Mouse (Mus musculus): ENCODE measurements around the gene Rpa2.
"Not testable (repeated sequence)": the region's sequence is repeated elsewhere in the genome, so short reads cannot be mapped to it uniquely, and the experiment has no call there.

The Rpa2 gene

DNA sequence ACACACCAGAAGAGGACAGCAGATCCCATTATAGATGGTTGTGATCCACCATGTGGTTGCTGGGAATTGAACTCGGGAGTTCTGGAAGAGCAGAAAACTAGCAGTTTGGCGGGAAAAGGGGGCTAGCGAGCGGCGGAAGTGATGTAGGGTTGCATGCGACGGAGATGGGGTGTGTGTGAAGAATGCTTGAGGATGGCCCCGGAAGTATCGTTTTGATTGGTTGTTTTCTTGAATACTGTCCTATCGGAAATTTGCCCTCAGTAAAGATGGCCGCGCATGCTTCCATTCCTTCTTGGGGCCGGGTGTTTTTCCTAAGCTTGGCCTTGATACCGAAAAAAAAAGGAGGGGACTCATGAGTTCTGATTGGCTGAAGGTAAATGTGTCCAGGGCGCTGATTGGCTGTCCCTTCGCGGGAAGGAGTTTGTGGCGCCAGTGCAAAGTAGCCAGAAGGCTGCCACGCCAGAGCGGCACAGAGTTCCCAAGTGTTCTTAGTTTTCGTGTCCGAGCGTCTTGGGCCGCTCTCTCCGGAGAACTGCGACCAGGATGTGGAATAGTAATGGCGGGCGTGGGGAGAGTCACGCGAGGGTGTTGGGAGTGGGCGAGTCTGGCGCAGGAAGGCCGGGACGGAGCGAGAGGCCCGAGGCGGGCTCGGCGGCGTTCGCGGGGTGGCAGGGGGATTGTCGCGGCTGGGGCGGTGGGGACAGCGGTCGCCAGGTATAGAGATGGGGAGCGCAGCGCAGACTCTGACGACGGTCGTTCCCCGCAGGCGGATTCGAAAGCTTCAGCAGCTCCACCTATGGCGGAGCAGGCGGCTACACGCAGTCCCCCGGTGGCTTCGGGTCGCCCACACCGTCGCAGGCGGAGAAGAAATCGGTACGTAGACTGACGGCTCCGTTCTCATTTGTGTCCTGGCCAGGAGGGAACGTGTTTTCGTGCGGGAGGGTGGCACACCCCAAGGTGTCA, at the start of gene Rpa2:
Gene Rpa2, plus strand, starts transcription at position 419 of the 963 bp plus-strand sequence.
- peak; percentile 98 to 99 for DNase-seq (ENCODE audit: low spot score in 2 of 2)

DNA sequence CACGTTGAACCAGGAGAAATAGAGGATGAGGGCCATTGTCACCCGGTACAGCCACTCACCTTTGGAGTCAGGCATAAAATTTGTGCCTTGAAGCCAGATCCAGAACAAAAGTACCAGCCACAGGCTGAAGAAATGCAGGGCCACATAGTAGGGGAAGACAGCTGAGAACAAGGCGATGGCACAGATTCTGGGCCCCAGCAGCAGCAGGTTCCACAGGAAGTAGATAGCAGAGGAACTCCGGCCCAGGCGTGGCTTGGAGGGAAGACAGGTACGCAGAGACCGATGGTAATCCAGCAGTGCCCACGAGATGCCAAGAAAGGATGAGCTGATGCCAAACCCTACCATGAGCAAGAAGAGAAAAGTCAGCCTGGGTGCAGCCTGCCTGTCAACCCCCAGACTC, 39.9 kb upstream of the Rpa2 start:
- DNase-seq (ENCODE audit: low spot score in 2 of 2), result no peak

DNA sequence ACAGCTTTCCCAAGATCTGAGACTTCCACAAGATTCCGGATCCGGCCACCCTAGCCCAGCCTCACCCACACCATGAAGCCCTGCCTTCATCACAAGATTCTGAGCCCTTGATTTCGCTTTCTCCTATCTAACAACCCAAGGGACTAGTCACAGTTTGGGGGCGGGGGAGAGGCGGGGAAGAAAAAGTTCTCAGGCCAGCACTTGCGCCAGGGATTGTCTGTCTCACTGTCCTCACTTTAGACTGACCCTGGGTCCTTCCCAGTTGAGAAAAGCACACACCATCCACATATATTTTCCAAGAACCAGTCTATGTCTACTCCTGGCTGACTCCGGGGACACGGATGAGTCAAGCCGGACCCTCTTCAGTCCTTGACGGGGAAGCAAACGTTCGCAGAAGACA, 36.5 kb upstream of the Rpa2 start:
- no peak for DNase-seq (ENCODE audit: low spot score in 2 of 2)

DNA sequence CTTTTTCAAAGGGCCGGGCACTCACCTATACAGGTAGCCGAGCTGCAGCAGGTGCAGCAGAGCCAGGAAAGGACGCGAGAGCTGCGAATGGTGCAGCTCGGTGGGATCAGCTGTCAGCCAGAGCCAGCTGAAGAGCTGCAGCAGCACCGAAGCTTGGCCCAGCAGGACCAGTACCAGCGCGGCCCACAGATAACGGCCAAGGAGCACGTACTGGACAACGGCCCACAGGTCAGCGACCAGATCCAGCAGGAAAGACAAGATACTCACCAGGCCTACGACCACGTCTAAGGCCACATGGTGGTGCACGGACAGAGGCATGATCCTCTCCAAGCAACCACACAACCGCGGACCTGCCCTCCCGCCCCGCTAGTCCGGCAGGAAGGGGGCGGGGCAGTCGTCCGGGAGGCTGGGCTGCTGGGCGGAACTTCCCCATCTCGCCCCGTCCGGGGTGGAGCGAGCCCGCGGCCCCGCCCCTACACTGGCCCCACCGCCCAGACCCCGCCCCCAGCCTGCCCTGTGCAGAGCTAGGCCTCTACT, 35.9 kb upstream of the Rpa2 start, which contains the start of gene Xkr8:
Gene Xkr8, minus strand, starts transcription at position 399 of the 537 bp plus-strand sequence.
- peak; percentile 32 to 37 for DNase-seq (ENCODE audit: low spot score in 2 of 2)

DNA sequence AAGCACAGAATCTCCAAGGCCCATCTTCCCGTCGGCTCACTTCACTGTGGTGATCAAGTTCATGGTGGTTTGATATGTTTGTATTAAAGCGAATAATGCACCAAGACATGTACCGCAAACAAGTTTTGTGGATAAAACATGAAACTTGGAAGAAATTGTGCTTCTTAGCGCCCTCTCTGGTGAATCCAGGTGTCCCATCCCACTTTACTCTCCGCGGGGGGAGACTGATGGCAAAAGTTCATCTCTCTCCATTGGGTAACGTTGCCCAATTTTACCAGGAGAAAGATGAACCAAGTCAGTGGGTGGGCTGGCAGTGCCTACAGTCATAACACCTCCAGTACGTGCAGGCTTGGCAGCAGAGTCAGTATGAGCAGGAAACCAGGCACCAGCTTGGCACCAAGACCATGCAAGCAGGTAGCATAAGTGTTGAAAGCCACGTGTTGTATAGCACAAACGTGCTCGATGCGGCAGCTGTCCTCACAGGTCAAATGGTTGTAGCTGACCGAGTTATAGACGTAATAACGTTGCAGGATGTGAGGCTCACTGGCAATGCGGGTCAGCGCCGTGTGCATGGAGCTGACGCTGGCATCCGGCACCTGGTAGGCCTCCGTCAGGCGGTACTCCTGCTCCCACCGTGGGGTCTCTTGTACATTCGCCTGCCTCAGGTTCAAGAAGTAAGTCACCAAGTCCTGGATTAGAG, 34.9 kb upstream of the Rpa2 start:
- no peak for DNase-seq (ENCODE audit: low spot score in 2 of 2)

DNA sequence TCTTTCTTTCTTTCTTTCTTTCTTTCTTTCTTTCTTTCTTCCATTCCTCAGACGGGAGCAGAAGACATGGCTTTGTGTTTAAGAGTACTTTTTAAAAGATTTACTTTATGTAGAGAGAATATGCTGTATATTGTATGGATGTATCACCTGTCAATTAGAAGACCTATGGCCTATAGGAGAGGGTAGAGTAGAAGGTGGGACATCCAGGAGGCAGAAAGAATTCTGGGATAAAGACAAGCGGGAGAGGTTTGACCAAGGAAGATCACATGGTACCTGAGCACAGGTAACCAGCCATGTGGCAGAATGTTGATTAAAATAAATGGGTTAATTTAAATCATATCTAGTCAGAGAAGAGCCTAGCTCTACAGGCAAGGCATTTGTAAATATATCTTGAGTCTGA, 33.4 kb upstream of the Rpa2 start:
- no peak for DNase-seq (ENCODE audit: low spot score in 2 of 2)

DNA sequence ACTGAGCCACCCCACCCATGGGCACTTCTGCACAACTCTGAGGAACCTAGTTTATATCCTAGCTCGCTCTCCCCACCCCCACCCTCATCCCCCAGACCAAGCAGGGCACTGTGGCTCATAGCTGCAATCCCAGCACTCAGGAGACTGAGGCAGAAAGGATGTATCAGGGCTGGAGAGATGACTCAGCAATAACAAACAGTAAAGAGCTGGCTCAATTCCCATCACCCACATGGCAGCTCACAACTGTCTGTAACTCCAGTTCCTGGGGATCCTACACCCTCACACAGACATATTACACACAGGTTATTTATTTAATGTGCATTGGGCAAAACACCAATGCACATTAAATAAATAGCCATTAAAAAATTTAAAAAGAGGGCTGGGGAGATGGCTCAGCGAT, 32.7 kb upstream of the Rpa2 start:
- no peak for DNase-seq (ENCODE audit: low spot score in 2 of 2)

DNA sequence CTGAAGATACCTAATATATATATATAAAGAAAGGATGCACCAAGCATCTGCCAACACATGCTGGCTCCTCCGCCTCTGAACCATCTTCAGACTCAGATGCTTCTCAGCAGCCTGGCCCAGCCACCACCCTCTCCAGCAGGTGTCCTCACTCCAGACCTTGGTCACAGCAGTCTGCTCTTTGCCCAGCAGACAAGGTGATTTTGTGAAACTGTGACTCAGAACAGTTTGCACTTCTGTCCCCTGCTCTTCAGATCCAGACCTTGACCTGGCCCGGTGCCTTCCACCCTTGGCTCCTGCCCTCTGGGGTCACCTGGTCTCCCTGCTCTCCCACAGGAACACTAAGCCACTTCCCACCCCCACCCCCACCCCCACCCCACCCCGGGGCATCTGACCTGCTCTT, 32.2 kb upstream of the Rpa2 start:
- DNase-seq (ENCODE audit: low spot score in 2 of 2), result no peak

DNA sequence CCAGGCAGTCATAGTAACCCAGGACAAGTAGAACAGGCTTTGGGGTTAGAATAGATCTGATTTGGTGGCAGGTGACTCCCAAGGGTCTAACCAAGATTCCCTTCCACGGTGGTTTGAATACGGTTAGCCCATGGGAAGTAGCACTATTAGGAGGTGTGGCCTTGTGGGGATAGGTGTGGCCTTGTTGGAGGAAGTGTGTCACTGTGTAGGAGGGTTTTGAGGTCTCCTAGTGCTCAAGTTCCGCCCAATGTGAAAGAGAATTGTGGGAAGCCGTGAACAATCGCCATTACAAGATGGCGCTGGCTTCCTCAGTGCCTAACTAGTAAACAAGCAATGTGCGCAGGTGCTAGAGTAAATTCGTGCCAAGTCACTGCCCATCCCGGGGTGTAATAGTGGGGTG, 31.0 kb upstream of the Rpa2 start:
- not testable (repeated sequence) for DNase-seq (ENCODE audit: low spot score in 2 of 2)

DNA sequence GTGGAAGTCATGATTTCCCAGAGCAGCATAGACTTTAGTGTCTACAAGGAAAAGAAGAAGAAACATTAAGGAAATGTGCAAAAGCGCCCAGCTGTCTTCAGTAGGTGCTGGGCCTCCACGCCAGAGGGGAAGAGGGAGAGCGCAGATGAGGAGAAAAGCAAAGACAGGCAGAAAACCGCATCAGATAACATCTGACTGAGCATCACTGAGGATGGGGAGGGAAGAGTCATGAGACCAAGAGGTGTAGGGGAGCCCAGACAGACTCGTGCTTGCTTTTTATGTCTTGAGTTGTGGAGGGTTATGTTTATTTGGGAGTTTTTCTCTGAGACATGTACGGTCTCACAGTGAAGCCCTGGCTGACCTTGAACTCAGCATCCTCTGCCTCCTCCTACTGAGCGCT, 26.6 kb upstream of the Rpa2 start:
- no peak for DNase-seq (ENCODE audit: low spot score in 2 of 2)

DNA sequence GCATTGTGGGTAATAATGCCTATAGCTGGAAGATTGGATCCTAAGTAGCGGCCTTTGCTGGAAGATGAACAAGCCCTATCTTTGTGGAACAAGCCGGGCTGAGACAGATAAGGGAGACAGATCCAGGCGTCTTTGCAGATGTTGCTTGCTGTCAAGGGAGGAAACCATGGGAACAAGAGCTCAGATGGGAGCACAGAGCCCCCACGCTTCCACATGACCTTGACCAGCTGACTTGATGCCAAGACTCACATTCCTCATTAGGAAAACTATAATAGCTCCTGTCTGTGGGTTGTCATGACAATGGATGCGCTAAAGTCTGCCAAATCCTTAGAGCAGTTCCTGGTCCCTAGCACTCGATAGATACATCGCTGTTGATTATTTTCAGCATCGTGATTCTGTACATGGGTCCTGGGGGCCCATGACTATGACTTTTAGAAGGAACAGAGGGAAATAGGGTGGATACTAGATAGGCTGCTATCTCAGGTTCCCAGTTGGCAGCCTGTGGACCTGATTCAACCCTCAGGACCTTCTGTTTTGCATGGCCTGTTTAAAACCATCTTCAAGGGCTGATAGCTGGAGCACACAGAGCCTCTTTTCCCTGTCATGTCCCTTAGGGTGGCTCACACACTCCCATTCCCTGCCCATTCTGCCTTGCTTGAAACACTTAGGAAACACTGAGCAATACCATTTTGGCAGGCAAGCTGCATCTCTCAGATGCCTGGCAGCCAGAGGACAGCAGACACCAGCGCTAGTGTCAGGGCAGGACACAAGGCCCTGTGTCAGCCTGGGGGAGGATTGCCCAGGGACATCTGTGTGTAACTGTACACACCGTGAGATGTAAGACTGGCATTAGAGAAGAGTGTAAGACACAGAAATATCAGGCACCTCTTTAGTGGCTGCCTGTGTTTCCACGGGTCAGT, 23.9 kb upstream of the Rpa2 start:
- DNase-seq (ENCODE audit: low spot score in 2 of 2), result peak; percentile 39 to 54

DNA sequence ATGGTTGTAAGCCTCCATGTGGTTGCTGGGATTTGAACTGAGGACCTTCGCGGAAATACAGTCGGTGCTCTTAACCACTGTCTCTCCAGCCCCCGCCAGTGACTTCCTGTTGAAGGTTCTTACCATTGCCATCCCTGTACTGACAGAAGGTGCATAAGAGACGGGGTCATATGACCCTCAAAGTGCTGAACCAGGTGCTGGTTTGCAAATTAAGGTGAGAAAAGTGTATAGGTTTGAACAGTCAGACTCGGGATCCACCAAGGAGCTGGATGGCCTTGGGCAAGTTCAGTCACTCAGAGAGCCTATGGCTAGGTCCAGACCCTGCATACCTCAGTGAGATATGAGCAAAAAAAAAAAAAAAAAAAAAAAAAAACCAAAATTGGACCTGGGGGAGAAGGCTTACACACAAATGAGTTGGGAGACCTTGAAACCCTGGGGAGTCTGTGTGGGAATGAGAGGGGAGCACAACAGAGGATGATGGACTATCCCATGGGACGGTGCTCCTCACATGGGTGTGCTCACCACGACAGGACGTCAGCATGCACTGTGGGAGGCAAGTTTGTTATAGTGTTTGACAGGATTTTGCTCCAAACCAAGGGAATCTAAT, 21.1 kb upstream of the Rpa2 start:
- no peak for DNase-seq (ENCODE audit: low spot score in 2 of 2)

DNA sequence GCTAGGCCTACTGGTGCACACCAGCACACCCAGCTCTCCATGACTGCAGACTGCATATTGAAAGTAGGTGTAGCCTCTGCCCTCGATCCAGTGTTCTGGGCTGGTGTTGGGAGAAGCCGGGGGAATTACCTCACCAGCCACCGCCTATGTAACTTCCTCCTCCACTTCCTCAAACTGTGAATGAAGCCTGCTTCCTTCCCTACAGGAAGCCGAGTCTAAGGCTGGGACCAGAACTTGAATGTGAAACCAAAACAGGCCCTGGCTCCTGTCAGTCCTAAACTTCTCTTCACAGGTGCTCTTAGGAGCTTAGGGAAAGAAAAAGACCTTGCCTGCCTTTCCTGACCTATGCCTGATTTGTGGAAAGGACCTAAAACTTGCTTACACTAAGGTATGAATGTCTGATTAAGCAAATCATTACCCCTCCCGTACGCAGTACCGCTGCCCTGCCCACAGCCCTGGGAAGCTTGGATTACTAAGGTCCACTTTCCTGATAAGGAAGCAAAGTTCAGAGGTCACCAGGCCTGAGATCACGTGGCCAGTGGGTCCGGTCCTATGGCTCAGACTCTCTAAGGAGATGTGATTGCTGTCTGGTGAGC, 20.4 kb upstream of the Rpa2 start:
- DNase-seq (ENCODE audit: low spot score in 2 of 2), result no peak

DNA sequence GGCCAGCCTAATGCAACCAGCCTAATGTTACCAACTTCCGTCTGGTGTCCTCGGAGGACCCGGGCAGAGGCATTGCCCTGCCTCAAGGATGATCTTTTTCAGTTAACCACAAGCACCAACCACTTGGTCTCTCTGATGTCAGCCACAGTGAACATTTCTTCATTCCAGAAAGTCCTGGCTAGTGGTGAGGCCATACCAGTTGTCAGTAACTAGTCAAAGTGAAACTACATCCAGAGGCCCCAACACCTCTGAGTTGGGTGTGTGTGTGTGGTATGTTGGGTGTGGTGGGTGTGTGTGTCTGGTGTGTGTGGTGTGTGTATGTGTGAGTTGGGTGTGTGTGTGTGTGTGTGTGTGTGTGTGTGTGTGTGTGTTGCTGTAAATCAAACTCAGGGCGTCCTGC, 19.4 kb upstream of the Rpa2 start:
- no peak for DNase-seq (ENCODE audit: low spot score in 2 of 2)

DNA sequence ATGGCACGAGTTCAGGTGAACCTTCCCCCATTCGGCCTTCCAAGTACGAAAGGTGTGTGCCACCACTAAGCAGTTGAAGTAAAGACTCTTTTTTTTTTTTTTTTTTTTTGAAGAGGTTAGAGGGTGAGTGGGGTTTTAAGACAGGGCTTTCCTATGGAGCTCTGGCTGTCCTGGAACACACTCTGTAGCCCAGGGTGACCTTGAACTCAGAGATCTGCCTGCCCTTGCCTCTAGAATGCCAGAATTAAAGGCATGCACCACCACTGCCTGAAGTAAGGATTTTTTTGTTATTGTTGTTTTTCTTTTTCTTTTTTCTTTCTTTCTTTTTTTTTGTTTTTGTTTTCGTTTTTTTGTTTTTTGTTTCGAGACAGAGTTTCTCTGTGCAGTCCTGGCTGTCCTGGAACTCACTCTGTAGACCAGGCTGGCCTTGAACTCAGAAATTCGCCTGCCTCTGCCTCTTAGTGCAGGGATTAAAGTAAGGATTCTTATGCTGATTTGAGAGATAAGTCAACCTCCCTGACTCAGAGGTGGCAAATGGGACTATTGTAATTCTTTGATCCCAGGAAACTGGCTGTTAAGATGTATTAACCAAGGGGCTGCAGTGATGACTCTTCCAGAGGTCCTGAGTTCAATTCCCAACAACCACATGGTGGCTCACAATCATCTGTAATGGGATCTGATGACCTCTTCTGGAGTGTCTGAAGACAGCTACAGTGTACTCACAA, 18.7 kb upstream of the Rpa2 start:
- no peak for DNase-seq (ENCODE audit: low spot score in 2 of 2)

DNA sequence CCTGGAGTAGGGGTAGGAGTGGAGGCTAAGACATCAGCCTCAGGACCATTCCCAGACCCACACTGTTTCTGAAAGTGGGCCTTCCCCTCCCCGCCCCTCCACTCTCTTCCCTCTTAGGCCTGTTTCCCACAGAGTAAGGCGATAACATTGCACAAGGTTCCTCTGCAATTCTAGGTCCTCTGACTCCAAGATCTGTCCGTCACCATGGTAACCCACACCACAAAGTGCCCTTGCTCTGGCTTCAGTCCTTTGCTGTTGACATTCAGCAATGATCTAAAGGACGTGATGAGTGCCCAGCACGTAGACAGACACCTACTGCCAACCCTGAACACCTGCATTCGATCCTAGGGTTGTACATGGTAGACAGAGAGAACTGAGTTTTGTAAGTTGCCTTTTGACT, 15.1 kb upstream of the Rpa2 start:
- DNase-seq (ENCODE audit: low spot score in 2 of 2), result no peak

DNA sequence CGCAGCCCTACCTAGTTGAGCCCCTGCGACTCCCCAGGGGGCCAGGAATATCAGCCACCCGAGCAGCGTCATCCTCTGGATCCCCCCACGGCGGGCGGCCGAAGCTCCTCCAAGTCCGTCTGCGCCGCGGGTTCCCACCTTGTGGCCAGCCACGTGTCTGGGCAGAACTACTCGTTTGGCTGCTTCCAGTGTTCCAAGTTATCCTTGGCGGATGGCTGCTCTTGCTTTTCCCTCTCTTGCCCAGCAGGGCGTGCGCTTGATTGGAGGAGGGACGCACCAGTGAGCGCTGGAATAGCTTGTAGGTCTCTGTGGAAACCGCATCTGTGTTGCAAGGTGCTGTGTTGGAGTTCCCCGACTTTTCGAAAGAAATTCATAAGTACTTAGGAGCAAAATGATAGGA, 11.2 kb upstream of the Rpa2 start, which contains the start of gene Smpdl3b:
Gene Smpdl3b, minus strand, starts transcription at position 279 of the 400 bp plus-strand sequence.
- DNase-seq (ENCODE audit: low spot score in 2 of 2), result peak; percentile 71 to 80

DNA sequence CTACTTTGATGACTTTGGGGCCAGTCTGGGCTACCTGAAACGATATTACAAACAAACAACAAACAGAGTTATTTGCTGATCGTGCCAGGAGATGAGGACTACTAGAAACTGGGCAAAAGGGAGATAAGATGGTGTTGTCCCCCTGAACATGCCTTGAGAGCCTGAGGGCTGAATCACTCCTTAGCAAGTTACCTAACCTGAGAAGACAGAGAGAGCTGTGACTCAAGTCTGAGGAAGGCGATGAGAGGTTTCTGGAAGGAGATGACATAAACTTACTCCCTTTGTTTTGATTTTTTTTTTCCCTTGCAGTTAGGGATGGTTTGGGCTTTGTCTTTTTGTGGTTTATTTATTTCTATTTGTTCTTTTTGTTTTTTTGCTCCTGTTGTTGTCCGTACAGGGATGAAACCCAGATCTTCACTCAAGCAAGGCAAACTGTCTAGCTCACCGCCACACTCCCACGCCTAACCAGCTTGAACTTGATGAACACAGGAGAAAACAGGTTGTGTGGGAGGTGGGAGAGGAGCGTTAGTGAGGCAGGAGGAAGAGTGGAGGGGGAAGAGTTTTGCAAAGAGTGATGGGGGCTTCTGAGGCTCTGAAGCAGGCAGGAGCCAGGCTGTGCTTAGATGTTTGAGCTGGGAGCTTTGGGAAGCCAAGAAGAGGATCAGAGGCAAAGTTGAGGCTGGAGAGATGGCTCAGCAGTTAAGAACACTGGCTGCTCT, 10.3 kb upstream of the Rpa2 start:
- DNase-seq (ENCODE audit: low spot score in 2 of 2), result peak in 1 of 2 experiments; percentile 24

DNA sequence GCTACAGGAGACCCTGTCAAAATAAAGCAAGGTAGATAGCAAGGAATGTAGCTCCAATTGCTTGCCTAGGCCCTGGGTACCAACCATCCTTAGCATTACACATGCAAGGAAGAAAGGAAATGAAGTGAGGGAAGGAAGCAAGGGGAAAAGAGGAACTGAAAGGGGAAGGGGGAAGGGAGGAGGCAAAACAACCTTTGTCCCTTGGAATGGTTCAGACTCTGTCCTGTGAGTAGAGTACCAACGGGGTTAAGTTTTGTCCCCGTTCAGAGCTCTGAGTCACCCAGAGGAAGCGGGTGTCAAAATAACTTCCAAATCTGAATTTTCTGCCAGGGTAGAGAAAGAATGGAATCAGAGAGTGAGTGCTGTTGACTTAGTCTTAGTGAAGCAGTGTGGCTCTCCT, 7.8 kb upstream of the Rpa2 start:
- no peak for DNase-seq (ENCODE audit: low spot score in 2 of 2)
